Mouse (Mus musculus): ENCODE data around the gene Aacs.

- peak; percentile 69 for TF ChIP-seq POLR2A (IDR thresholded peaks at IDR 0.05; ENCODE audit: low read depth, low read length)
- TF ChIP-seq CTCF (IDR thresholded peaks at IDR 0.05; ENCODE audit: extremely low read depth, insufficient read length, insufficient replicate concordance, low read depth, low read length) = no peak
These were observed 41.7 kb upstream of the Aacs start, which contains the start of gene Dhx37 for GRCm38 (mm10) chr5:125433793-125434337.
